Mouse (Mus musculus): ENCODE results near the gene Ell.
A peak's percentile ranks its signal among the peaks of the same experiment; 100 is the strongest.
"Not testable (repeated sequence)": the region's sequence is repeated elsewhere in the genome, so short reads cannot be mapped to it uniquely, and the experiment has no call there.

Gene Ell

GRCm38 (mm10) chr8:70507027-70507393 lies 32.2 kb upstream of the Ell start:
- DNase-seq = peak in 1 of 2 experiments; percentile 37

DNA sequence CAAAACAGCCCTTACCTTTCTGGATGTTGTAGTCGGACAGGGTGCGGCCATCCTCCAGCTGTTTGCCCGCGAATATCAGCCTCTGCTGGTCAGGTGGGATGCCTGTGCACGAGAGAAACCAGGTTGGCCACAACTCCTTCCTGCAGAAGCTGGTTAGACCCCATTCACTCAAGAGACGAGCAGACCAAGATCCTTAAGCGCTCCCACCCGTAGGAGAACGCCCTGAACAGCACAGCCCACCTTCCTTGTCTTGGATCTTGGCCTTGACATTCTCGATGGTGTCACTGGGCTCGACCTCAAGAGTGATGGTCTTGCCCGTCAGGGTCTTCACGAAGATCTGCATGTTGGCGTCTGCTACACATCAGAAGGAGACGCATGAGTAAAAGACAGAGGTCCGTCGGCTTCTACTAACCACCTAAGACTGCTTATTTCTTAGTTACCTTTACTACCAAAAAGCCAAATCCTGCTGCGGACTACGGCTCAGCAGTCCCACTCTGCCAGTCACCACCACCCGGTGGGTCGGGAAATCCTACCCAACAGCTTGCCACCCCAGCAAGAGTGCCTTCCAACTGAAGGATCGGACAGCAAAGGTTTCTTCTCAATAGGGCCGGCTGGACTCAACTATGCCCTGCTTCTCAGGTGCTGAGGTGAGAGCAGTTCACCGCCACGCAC lies 29.8 kb upstream of the Ell start:
- DNase-seq = peak in 1 of 2 experiments; percentile 40

DNA sequence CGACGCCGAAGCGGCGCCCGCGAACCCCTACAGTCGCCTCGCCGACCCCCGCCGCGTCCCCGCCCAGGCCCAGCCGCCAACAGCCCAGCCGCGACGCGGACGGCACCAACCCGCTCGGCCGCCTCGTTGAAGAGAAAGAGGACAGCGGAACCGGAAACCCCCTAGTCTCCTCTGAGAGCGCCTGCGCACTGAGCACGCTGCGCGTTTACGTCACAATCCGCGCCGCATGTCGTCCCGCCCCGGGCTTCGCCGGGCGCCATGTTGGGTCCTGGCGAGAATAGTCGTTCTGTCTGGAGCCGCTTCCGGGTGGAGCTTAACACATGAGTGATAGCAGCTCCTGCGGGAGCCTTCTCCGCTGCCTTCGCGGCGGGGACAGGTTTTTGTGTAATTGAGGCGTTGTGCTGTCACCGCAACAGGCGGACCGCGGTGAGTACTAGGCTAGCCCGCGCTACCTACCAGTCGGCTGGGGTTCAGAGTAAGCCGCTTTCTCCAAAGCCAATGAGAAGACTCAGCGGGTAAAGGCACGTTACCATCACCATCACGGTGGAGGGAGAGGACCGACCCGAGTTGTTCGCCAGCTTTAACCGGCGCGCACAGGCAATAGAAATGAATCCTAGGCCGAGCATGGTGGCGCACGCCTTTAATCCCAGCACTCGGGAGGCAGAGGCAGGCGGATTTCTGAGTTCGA lies 28.9 kb upstream of the Ell start, which contains the start of gene Uba52:
Gene Uba52 (minus strand): TSS at position 574 of the 688 bp plus-strand sequence.
- DNase-seq = peak; percentile 97 to 98

GRCm38 (mm10) chr8:70511174-70511573 lies 28.1 kb upstream of the Ell start:
- not testable (repeated sequence) for DNase-seq

DNA sequence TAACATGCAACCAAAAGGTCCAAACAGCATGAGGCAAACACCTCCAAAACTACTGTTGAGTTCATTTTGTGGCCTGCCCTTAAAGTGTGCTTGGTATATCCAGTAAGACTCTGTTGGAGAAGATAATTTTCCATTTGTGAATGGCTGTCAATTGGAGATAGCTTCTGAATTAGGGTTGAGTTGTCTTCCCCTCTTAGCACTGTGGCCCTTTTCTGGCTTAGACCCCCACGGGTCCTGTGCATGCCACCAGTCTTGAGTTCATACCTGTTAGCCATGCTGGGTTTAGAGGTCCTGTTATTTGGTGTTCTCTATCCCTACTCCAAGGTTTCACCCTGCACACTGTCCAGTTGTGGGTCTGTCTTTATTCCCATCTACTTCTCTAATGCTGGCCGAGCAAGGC lies 27.5 kb upstream of the Ell start:
- no peak for DNase-seq

DNA sequence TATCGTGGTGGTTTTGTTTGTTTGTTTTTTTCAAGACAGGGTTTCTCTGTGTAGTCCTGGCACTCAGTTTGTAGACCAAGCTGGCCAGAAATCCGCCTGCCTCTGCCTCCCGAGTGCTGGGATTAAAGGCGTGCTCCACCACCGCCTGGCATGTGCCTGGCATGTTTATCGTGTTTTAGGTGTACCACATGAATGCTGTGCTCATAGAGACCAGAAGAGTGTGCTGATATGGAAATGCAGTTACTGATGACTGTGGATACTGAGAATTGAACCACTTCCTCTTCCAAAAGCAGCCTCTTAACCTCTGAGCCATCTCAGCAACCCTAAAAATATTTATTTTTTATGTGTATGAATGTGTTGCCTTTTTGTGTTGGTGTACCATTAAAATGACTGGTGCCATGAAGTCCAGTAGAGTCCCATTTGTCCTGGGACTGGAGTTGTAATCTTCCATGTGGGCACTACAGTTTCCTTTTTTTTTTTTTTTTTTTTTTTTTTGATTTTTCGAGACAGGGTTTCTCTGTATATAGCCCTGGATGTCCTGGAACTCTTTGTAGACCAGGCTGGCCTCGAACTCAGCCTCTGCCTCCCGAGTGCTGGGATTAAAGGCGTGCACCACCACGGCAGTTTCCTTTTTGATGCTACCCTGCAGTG lies 26.9 kb upstream of the Ell start:
- DNase-seq = no peak

GRCm38 (mm10) chr8:70513441-70513840 lies 25.8 kb upstream of the Ell start:
- peak in 1 of 2 experiments; percentile 44 for DNase-seq

- DNase-seq = no peak
Measured at GRCm38 (mm10) chr8:70517940-70518643, 21.2 kb upstream of the Ell start.

GRCm38 (mm10) chr8:70519043-70519442 lies 20.2 kb upstream of the Ell start:
- DNase-seq = no peak

GRCm38 (mm10) chr8:70519606-70520005 lies 19.7 kb upstream of the Ell start:
- DNase-seq = no peak

DNA sequence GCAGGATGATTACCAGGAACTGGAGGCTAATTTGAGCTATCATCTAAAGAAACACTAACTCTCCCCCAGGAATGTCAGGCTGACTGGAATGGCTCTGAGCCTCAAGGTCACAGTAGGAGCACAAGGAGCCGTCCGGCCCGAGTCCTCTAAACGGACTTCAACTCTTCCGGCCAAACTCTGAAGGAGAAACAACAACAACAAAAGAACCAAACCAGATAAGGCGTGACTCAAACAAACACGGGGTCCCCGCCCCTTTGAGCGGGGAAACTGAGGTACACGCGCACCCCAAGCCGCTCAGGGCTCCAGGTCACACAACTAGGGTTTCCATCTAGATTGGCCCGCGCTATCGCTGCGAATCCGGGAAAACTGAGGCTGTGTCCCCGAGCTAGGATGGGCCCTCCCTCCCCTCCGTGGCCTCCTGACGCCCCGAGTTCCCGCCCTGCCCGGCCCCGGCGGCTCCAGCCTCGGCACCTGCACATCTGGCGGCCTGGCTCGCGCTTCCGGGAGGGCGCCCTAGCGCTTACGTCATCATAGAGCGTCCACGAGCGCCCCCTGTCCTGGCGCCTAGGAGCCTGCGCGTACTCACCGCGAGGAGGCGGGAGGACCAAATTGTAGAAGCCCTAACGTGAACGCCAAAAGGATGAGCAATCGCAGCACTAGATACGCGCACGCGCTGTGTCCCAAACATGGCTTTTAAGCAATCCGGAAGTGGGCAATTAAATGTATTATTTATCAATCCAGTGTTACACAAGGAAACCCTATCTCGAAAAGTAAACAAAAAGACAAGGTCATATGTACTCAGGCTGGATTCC lies 16.5 kb upstream of the Ell start:
- DNase-seq = peak; percentile 96 to 98

GRCm38 (mm10) chr8:70527111-70527511 lies 12.1 kb upstream of the Ell start:
- no peak for DNase-seq

- peak; percentile 99 for DNase-seq
Measured at GRCm38 (mm10) chr8:70527512-70528181, 11.6 kb upstream of the Ell start, which contains the start of the genes Fkbp8 and Kxd1. Gene Fkbp8 (plus strand): TSS chr8:70527724. Gene Kxd1 (minus strand): TSS chr8:70527956.

- no peak for DNase-seq
Measured at GRCm38 (mm10) chr8:70528182-70528797, 11.0 kb upstream of the Ell start.

- no peak for DNase-seq
Measured at GRCm38 (mm10) chr8:70529299-70529698, 10.0 kb upstream of the Ell start.

- DNase-seq = no peak
Measured at GRCm38 (mm10) chr8:70529741-70530161, 9.5 kb upstream of the Ell start.

GRCm38 (mm10) chr8:70530314-70530713 lies 8.9 kb upstream of the Ell start:
- no peak for DNase-seq

GRCm38 (mm10) chr8:70534281-70534680 lies 5.0 kb upstream of the Ell start:
- DNase-seq = no peak

DNA sequence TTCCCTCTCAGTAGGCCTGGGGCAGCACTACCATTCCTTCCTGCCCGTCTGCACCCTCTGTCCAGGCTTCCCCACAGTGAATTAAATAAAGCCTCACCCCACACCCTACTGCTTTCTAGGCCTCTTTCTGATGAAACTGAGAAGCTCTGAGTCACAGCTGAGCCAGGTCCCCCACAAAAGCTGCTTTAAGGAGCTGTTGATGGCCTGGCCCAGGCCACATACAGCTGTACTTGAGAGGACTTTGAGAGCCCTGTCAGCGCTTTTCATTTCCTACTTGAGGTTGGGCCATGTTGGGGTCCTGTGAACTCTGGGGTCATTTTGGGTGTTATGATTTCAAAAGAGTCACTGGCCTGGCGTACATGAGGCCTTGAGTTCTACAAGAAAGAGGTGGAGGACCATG lies 4.0 kb upstream of the Ell start:
- no peak for DNase-seq

- no peak for DNase-seq
Measured at GRCm38 (mm10) chr8:70535701-70536100, 3.6 kb upstream of the Ell start.

DNA sequence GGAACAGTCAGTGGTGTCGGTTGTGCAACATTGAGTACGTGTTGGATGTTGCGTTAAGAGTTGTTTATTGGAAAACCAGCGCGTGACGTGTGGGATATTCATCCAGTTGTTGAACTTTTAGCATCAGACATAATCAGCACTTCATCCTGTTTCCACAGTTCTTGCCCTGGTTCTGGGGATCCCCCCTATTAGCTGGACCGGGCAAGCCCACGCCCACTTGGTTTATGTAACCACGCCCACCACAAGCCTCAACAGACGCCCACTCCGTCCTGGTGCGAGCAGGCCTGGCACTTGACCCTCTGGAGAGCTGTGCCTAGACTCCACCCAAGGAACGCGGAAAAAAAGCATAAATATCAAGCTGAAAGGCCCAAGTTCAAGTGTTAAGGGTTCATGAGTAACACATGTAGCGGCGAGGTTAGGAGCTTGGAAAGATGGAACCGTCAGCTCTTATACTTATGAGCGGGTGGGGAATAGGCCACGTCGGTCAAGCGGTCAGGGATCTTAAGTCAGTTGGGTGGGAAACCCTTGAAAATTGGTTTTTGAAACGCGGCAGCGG lies 1.2 kb upstream of the Ell start:
- peak; percentile 73 to 87 for DNase-seq
